Mouse (Mus musculus) lung, postnatal 36 days (tissue): Measurements from ENCODE around the gene Rasgef1b.

ENCODE experiments used
- DNase-seq: peaks from one replicate; pipeline ENCODE4 v3.0.0; 2022; ENCODE audit warnings: mixed read lengths

Gene Rasgef1b

DNA sequence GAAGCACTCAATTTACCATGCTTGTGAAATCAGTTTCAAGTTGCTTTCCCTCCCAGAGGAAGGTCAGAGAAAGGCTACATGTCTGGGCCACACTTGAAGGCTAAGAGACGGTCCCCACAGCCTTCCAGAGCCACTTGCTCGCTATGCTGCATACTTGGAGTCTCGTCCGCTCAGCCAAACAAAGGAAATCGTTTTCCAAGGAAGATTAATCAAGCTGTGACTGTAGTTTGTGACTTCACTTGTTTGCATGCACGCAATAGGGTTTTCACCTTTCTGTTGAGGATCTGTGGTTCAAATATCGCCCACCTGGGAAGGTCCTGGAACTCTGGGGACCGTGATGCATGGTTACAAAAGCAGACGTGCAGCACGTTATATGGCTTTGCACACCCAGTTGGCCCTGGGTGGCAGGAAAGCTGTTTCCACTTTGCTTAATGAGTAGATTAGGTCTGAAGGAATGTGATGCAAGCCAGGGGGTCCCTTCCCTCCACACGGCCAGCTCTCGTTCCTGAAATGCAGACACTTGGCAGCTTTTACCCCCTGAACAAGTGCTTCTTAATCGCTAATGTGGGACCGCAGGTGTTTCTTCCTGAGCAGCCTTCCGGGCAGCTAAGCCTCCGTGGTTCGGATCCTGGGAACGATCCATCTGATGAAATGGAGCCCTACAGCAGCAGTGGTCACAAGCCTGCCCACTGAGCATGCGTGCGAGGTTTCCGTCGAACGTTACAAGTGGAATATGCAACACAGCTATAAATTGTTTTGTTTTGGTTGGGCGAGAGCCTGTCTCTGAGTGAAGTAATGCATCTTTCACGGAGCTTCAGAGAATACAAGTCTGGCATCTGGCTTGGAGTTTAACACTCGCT lies 537.7 kb downstream of the Rasgef1b start:
- peak; percentile 24 for DNase-seq

DNA sequence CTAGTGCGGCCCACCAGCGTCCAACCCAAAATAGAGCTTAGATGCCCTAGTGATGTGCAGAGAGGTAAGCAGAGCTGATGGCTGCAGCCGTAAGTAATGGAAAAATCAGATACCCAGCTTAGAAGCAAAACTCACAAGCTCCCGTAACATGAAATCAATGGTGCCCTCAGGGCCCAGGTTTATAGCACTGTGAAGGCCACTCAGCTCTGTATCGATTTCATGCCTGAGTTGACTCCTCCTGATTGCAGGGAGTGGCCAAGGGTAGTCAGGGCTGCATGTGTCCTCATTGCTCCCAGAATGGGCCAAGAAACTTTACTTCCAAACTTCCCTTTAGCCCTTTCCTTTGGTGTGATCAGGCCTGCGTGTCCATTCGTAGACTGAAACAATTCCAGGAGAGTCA lies 545.2 kb downstream of the Rasgef1b start:
- DNase-seq = no peak

DNA sequence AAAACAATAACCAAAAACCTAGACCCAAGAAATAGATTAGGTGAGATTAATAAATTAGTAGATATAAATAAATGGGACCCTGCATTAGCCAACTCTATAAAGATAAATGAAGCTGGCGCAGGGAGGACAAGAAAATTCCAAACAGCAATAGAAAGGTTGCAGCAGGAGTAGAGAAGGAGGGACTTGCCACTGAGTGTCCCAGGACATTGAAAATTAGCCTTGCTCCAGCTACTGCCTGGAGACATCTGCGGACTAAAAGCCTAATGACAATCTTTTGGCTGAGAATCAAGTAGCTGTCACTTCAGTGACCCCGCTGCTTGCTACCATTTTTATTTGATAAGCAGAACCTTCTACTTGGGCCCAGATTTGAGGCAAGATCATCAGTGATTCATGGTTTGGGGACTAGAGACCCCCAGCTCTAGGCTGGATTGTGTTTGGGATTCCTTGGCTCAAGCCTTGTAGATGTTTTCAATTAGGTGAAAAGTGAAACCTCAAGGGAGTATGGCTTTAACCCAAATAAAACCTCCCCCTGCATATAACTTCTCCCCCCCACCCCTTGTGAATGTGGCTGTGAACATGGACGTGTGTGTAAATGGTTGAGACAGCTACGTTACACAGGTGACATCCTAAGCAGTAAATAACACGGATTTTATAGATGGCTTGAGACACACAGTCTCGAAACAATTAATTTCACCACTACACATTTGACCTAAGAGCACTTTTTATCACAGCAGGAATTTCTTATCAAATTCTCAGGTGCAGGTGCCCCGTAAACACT lies 554.1 kb downstream of the Rasgef1b start:
- DNase-seq = no peak

DNA sequence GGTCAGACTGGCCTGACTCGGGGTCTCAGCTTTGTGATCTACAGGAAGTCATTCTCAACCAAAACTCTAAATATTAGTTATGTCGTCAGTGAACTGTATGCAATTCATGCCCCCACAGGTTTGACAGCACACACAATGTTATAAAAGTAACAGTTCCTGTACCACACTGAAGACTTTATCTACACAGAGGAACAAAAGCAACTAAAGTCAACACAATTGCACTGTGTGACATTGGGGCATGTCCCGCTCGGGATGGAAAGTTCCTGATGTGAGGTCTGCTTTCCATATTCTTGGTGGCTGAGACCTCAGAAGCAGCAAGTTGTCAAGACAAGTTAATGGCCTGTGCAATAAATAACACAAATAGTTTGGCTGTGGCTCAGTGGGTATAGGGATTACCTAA lies 559.0 kb downstream of the Rasgef1b start:
- no peak for DNase-seq

DNA sequence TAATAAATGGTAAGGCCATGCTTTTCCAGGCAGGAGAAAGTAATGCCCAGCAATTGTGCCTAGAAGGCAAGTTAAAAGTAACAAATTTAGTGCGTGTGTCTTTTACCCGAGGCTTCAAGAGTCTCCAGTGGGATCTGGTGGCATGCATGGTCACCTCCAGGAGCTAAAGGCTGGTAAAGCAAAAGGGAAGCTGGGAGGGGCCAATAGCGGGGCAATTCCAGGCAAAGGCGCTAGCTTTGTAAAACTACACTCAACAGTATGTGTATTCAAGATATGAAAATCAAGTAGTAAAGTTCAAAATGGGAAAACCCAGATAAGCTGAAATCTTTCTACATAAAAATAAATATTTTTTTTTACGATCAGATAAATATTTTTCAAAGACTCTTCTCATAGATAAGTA lies 561.1 kb downstream of the Rasgef1b start:
- DNase-seq = no peak
